Mouse (Mus musculus): ENCODE data around the gene Syt3. TPM values are rescaled to one million over a fixed set of nuclear protein-coding genes. Genes with fewer than 3 reads are reported as not detected.

Syt3 gene
- polyA plus RNA-seq, 2 experiments: 3.3 to 4.6 TPM

GRCm38 (mm10) chr7:44441648-44442109, 57.8 kb downstream of the Syt3 start:
- no peak for TF ChIP-seq POLR2A (IDR thresholded peaks at IDR 0.05; ENCODE audit: borderline replicate concordance, extremely low read depth, insufficient read depth, insufficient read length)
- Histone ChIP-seq H3K27ac (replicated peaks; ENCODE audit: low read depth, low read length) (no peak overlapping the region), H3K27me3 (ENCODE audit: control insufficient read depth, insufficient read depth, low read length) (peaks cover 62% of the 10 kb centered on the region), H3K9me3 (ENCODE audit: control insufficient read depth, low read length) (no peaks in the 10 kb centered on the region), H3K4me2 (replicated peaks; ENCODE audit: low read depth, low read length, severe bottlenecking) (peak overlapping the region; percentile 45), H3K4me3 (replicated peaks; ENCODE audit: low read length) (peak overlapping the region; percentile 28), H3K36me3 (ENCODE audit: control insufficient read depth, insufficient read depth, low read length) (no peaks in the 10 kb centered on the region), H3K4me1 (ENCODE audit: control insufficient read depth, insufficient read depth, low read length) (peaks cover 5% of the 10 kb centered on the region; the same call in 1 of the 2 replicates), H3K9ac (ENCODE audit: low read depth, low read length, severe bottlenecking) (peak overlapping the region; percentile 43; the same call in 1 of the 2 replicates)
- DNase-seq (ENCODE audit: low spot score) (no peak), ATAC-seq (ENCODE audit: low FRiP score, low read depth) (no peak)
- 2% methylated on average over 14 of the region's 14 CpGs for WGBS

- WGBS: 0% methylated on average over 9 of the region's 14 CpGs
- no peaks in the 10 kb centered on the region for H3K36me3 ChIP-seq (ENCODE audit: control insufficient read depth, insufficient read depth, low read length)
- H3K4me3 ChIP-seq (replicated peaks; ENCODE audit: low read length): peak overlapping the region; percentile 28
- DNase-seq (ENCODE audit: low spot score): no peak
- H3K27ac ChIP-seq (replicated peaks; ENCODE audit: low read depth, low read length): no peak overlapping the region
- H3K4me2 ChIP-seq (replicated peaks; ENCODE audit: low read depth, low read length, severe bottlenecking): peak overlapping the region; percentile 45
- peak overlapping the region; percentile 43 for H3K9ac ChIP-seq (ENCODE audit: low read depth, low read length, severe bottlenecking)
- H3K27me3 ChIP-seq (ENCODE audit: control insufficient read depth, insufficient read depth, low read length): peaks cover 62% of the 10 kb centered on the region
- ATAC-seq (ENCODE audit: low FRiP score, low read depth): no peak
- no peak for TF ChIP-seq POLR2A (IDR thresholded peaks at IDR 0.05; ENCODE audit: borderline replicate concordance, extremely low read depth, insufficient read depth, insufficient read length)
- peaks cover 5% of the 10 kb centered on the region; the same call in 1 of the 2 replicates for H3K4me1 ChIP-seq (ENCODE audit: control insufficient read depth, insufficient read depth, low read length)
- no peaks in the 10 kb centered on the region for H3K9me3 ChIP-seq (ENCODE audit: control insufficient read depth, low read length)
Observed at GRCm38 (mm10) chr7:44442407-44442821, 58.5 kb downstream of the Syt3 start.

GRCm38 (mm10) chr7:44443268-44444173, 59.6 kb downstream of the Syt3 start:
- H3K9ac ChIP-seq (ENCODE audit: low read depth, low read length, severe bottlenecking): 0 out of 2 replicates have a peak overlapping the region, but pooled peaks have one; percentile 43
- no peaks in the 10 kb centered on the region for H3K36me3 ChIP-seq (ENCODE audit: control insufficient read depth, insufficient read depth, low read length)
- H3K27me3 ChIP-seq (ENCODE audit: control insufficient read depth, insufficient read depth, low read length): peaks cover 62% of the 10 kb centered on the region
- peak overlapping the region; percentile 28 for H3K4me3 ChIP-seq (replicated peaks; ENCODE audit: low read length)
- no peak overlapping the region for H3K27ac ChIP-seq (replicated peaks; ENCODE audit: low read depth, low read length)
- peaks cover 5% of the 10 kb centered on the region; the same call in 1 of the 2 replicates for H3K4me1 ChIP-seq (ENCODE audit: control insufficient read depth, insufficient read depth, low read length)
- H3K9me3 ChIP-seq (ENCODE audit: control insufficient read depth, low read length): no peaks in the 10 kb centered on the region
- H3K4me2 ChIP-seq (replicated peaks; ENCODE audit: low read depth, low read length, severe bottlenecking): peak overlapping the region; percentile 45
- DNase-seq (ENCODE audit: low spot score): no peak
- WGBS: 6% methylated on average over 20 of the region's 20 CpGs
- no peak for TF ChIP-seq POLR2A (IDR thresholded peaks at IDR 0.05; ENCODE audit: borderline replicate concordance, extremely low read depth, insufficient read depth, insufficient read length)
- no peak for ATAC-seq (ENCODE audit: low FRiP score, low read depth)

GRCm38 (mm10) chr7:44444886-44445527, 61.1 kb downstream of the Syt3 start:
- Histone ChIP-seq H3K27ac (replicated peaks; ENCODE audit: low read depth, low read length) (no peak overlapping the region), H3K9ac (ENCODE audit: low read depth, low read length, severe bottlenecking) (no peak overlapping the region), H3K4me1 (ENCODE audit: control insufficient read depth, insufficient read depth, low read length) (peaks cover 5% of the 10 kb centered on the region; the same call in 1 of the 2 replicates), H3K36me3 (ENCODE audit: control insufficient read depth, insufficient read depth, low read length) (no peaks in the 10 kb centered on the region), H3K4me2 (replicated peaks; ENCODE audit: low read depth, low read length, severe bottlenecking) (no peak overlapping the region), H3K4me3 (replicated peaks; ENCODE audit: low read length) (no peak overlapping the region), H3K27me3 (ENCODE audit: control insufficient read depth, insufficient read depth, low read length) (peaks cover 62% of the 10 kb centered on the region), H3K9me3 (ENCODE audit: control insufficient read depth, low read length) (no peaks in the 10 kb centered on the region)
- TF ChIP-seq POLR2A (IDR thresholded peaks at IDR 0.05; ENCODE audit: borderline replicate concordance, extremely low read depth, insufficient read depth, insufficient read length): no peak
- no peak for ATAC-seq (ENCODE audit: low FRiP score, low read depth)
- DNase-seq (ENCODE audit: low spot score): no peak
- 8% methylated on average over 29 of the region's 29 CpGs for WGBS

GRCm38 (mm10) chr7:44445528-44445923, 61.6 kb downstream of the Syt3 start:
- Histone ChIP-seq H3K36me3 (ENCODE audit: control insufficient read depth, insufficient read depth, low read length) (no peaks in the 10 kb centered on the region), H3K9me3 (ENCODE audit: control insufficient read depth, low read length) (no peaks in the 10 kb centered on the region), H3K4me2 (replicated peaks; ENCODE audit: low read depth, low read length, severe bottlenecking) (no peak overlapping the region), H3K4me1 (ENCODE audit: control insufficient read depth, insufficient read depth, low read length) (peaks cover 5% of the 10 kb centered on the region; the same call in 1 of the 2 replicates), H3K27me3 (ENCODE audit: control insufficient read depth, insufficient read depth, low read length) (peaks cover 59% of the 10 kb centered on the region), H3K4me3 (replicated peaks; ENCODE audit: low read length) (no peak overlapping the region), H3K27ac (replicated peaks; ENCODE audit: low read depth, low read length) (no peak overlapping the region), H3K9ac (ENCODE audit: low read depth, low read length, severe bottlenecking) (no peak overlapping the region)
- DNase-seq (ENCODE audit: low spot score): no peak
- no peak for TF ChIP-seq POLR2A (IDR thresholded peaks at IDR 0.05; ENCODE audit: borderline replicate concordance, extremely low read depth, insufficient read depth, insufficient read length)
- WGBS: 15% methylated on average over 7 of the region's 7 CpGs
- ATAC-seq (ENCODE audit: low FRiP score, low read depth): no peak

Data from limb, embryonic 14.5 days (tissue).